Mouse (Mus musculus): Measurements from ENCODE around the gene Sell. TPM values are rescaled to one million over a fixed set of nuclear protein-coding genes. Genes with fewer than 3 reads are reported as not detected.

The Sell gene
- polyA plus RNA-seq, 1 experiment from 2014 or later, result 3.4 TPM

GRCm38 (mm10) chr1:164072001-164072400 lies 10.2 kb downstream of the Sell start:
- H3K4me2 ChIP-seq (replicated peaks; ENCODE audit: low read depth, low read length), result no peak overlapping the region
- H3K9me3 ChIP-seq (ENCODE audit: low read length), result no peaks in the 10 kb centered on the region
- TF ChIP-seq EP300 (IDR thresholded peaks at IDR 0.05) (no peak), CTCF (IDR thresholded peaks at IDR 0.05) (no peak)
- H3K27ac ChIP-seq (ENCODE audit: low read length), result no peak overlapping the region
- no peak overlapping the region for H3K9ac ChIP-seq (replicated peaks; ENCODE audit: low read depth)
- no peaks in the 10 kb centered on the region for H3K27me3 ChIP-seq (replicated peaks; ENCODE audit: insufficient read depth, low read length)
- WGBS, result 80% methylated on average over 4 of the region's 4 CpGs
- ATAC-seq (no peak), DNase-seq (ENCODE audit: low spot score) (no peak)
- no peaks in the 10 kb centered on the region for H3K4me1 ChIP-seq (ENCODE audit: insufficient read depth, low read depth, low read length)
- no peak overlapping the region for H3K4me3 ChIP-seq (ENCODE audit: low read depth, low read length)
- H3K36me3 ChIP-seq (ENCODE audit: insufficient read depth, low read length), result no peaks in the 10 kb centered on the region

DNA sequence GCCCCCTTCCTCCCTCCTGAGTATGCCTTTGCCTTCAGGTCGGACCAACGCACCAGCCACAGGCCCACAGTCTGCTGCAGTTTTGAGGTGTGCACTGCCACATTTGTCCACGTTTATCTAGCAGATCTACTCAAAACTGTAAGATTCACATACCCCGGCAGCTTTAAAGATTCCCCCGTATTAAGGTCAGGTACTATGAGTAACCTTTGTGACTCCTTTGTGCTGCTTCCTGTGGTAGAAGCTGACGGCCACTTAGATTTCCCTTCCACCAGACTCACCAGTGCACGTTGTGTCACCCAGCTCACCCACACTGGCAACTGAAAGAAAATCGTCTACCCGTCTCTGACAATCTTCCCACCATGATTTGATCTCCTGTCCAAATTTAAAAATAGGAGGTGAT lies 11.3 kb downstream of the Sell start:
- Histone ChIP-seq H3K4me1 (ENCODE audit: insufficient read depth, low read depth, low read length) (no peaks in the 10 kb centered on the region), H3K4me3 (ENCODE audit: low read depth, low read length) (no peak overlapping the region), H3K9ac (replicated peaks; ENCODE audit: low read depth) (no peak overlapping the region), H3K9me3 (ENCODE audit: low read length) (no peaks in the 10 kb centered on the region), H3K36me3 (ENCODE audit: insufficient read depth, low read length) (no peaks in the 10 kb centered on the region), H3K27me3 (replicated peaks; ENCODE audit: insufficient read depth, low read length) (no peaks in the 10 kb centered on the region), H3K27ac (ENCODE audit: low read length) (no peak overlapping the region), H3K4me2 (replicated peaks; ENCODE audit: low read depth, low read length) (no peak overlapping the region)
- ATAC-seq, result no peak
- no peak for DNase-seq (ENCODE audit: low spot score)
- WGBS, result 81% methylated on average over 9 of the region's 9 CpGs
- TF ChIP-seq CTCF (IDR thresholded peaks at IDR 0.05), result no peak
- TF ChIP-seq EP300 (IDR thresholded peaks at IDR 0.05), result no peak

- Histone ChIP-seq H3K9ac (replicated peaks; ENCODE audit: low read depth) (no peak overlapping the region), H3K4me2 (replicated peaks; ENCODE audit: low read depth, low read length) (no peak overlapping the region), H3K36me3 (ENCODE audit: insufficient read depth, low read length) (no peaks in the 10 kb centered on the region), H3K27ac (ENCODE audit: low read length) (no peak overlapping the region), H3K9me3 (ENCODE audit: low read length) (no peaks in the 10 kb centered on the region), H3K27me3 (replicated peaks; ENCODE audit: insufficient read depth, low read length) (no peaks in the 10 kb centered on the region), H3K4me3 (ENCODE audit: low read depth, low read length) (no peak overlapping the region), H3K4me1 (ENCODE audit: insufficient read depth, low read depth, low read length) (no peaks in the 10 kb centered on the region)
- TF ChIP-seq EP300 (IDR thresholded peaks at IDR 0.05), result no peak
- TF ChIP-seq CTCF (IDR thresholded peaks at IDR 0.05), result no peak
- ATAC-seq (no peak), DNase-seq (ENCODE audit: low spot score) (no peak)
- WGBS, result 64% methylated on average over 7 of the region's 7 CpGs
These were observed 12.0 kb downstream of the Sell start for GRCm38 (mm10) chr1:164073803-164074202.

DNA sequence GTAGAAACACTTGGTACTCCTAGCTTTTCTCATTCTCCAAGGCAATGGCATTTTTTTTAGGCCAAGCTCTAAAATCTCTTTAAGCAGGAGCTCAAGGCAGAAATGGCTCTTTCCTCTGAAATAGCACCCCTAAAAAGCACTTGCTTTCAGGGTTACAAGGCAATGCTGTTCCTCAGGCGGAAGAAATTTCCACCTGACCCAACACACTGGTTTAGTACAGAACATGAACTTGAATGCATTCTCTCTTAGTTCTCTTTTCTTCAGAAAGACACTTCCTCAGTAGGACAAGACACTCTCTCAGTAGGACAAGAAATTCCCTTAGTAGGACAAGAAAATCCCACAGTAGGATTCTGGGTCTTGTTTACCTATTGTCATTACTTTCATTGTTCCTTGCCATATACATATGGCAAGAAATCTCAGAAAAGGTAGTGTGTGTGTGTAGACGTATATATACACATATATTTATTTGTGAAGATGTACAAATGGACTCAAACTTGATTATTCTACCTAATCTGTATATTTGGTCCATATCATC lies 12.9 kb downstream of the Sell start:
- Histone ChIP-seq H3K27me3 (replicated peaks; ENCODE audit: insufficient read depth, low read length) (no peaks in the 10 kb centered on the region), H3K4me3 (ENCODE audit: low read depth, low read length) (no peak overlapping the region), H3K27ac (ENCODE audit: low read length) (no peak overlapping the region), H3K9me3 (ENCODE audit: low read length) (no peaks in the 10 kb centered on the region), H3K4me2 (replicated peaks; ENCODE audit: low read depth, low read length) (no peak overlapping the region), H3K9ac (replicated peaks; ENCODE audit: low read depth) (no peak overlapping the region), H3K36me3 (ENCODE audit: insufficient read depth, low read length) (no peaks in the 10 kb centered on the region), H3K4me1 (ENCODE audit: insufficient read depth, low read depth, low read length) (no peaks in the 10 kb centered on the region)
- 79% methylated on average over 2 of the region's 2 CpGs for WGBS
- TF ChIP-seq CTCF (IDR thresholded peaks at IDR 0.05), result no peak
- no peak for TF ChIP-seq EP300 (IDR thresholded peaks at IDR 0.05)
- DNase-seq (ENCODE audit: low spot score) (no peak), ATAC-seq (no peak)

- 89% methylated on average over 1 of the region's 1 CpGs for WGBS
- no peak for DNase-seq (ENCODE audit: low spot score)
- H3K4me2 ChIP-seq (replicated peaks; ENCODE audit: low read depth, low read length), result no peak overlapping the region
- H3K36me3 ChIP-seq (ENCODE audit: insufficient read depth, low read length), result no peaks in the 10 kb centered on the region
- no peaks in the 10 kb centered on the region for H3K9me3 ChIP-seq (ENCODE audit: low read length)
- TF ChIP-seq EP300 (IDR thresholded peaks at IDR 0.05) (no peak), CTCF (IDR thresholded peaks at IDR 0.05) (no peak)
- no peak for ATAC-seq
- H3K4me3 ChIP-seq (ENCODE audit: low read depth, low read length), result no peak overlapping the region
- no peaks in the 10 kb centered on the region for H3K27me3 ChIP-seq (replicated peaks; ENCODE audit: insufficient read depth, low read length)
- no peaks in the 10 kb centered on the region for H3K4me1 ChIP-seq (ENCODE audit: insufficient read depth, low read depth, low read length)
- no peak overlapping the region for H3K27ac ChIP-seq (ENCODE audit: low read length)
- no peak overlapping the region for H3K9ac ChIP-seq (replicated peaks; ENCODE audit: low read depth)
These were observed 13.6 kb downstream of the Sell start for GRCm38 (mm10) chr1:164075416-164075815.

DNA sequence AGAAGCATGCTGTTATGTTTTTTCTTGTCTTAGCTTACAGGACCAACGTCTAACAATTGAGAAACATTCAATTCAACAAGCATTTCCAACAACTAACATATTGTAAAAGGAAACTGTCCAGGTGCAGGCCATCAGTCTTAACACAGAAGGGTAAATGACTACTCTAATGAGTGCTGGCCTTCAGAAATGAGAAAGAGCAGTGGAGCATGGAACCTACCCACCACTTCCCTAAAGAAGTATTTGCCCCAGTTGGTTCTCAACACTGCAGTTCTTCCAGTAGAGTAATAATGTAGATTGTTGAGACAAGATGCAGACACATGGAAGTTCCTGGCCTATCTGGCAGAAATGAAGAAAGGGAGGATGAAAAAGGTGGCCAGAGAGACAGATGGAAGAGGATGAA lies 14.7 kb downstream of the Sell start:
- TF ChIP-seq EP300 (IDR thresholded peaks at IDR 0.05), result no peak
- TF ChIP-seq CTCF (IDR thresholded peaks at IDR 0.05), result no peak
- no peak for DNase-seq (ENCODE audit: low spot score)
- no peak for ATAC-seq
- 38% methylated on average over 1 of the region's 1 CpGs for WGBS
- no peaks in the 10 kb centered on the region for H3K36me3 ChIP-seq (ENCODE audit: insufficient read depth, low read length)
- H3K9ac ChIP-seq (replicated peaks; ENCODE audit: low read depth), result no peak overlapping the region
- H3K4me3 ChIP-seq (ENCODE audit: low read depth, low read length), result no peak overlapping the region
- no peaks in the 10 kb centered on the region for H3K27me3 ChIP-seq (replicated peaks; ENCODE audit: insufficient read depth, low read length)
- H3K9me3 ChIP-seq (ENCODE audit: low read length), result no peaks in the 10 kb centered on the region
- no peak overlapping the region for H3K27ac ChIP-seq (ENCODE audit: low read length)
- H3K4me2 ChIP-seq (replicated peaks; ENCODE audit: low read depth, low read length), result no peak overlapping the region
- H3K4me1 ChIP-seq (ENCODE audit: insufficient read depth, low read depth, low read length), result no peaks in the 10 kb centered on the region

DNA sequence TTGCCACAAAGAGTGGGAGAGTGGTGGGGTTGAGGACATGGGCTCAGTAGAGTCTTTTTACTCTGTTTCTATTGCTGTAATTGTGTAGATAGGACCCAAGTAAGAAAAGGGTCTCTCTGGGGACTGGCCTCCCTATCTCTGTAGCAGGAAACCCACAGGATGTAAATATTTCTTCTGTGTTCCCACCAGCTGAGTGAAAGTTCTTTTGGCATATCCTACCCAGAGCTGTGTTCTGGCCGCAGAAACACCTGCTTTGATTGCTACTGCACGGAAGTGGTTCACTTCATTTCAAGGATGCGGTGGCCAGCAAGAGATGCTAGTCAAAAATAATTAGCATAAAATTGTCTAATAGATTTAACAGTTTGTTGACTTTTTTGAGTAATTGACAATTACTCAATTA lies 15.2 kb downstream of the Sell start:
- Histone ChIP-seq H3K4me1 (ENCODE audit: insufficient read depth, low read depth, low read length) (no peaks in the 10 kb centered on the region), H3K9me3 (ENCODE audit: low read length) (no peaks in the 10 kb centered on the region), H3K4me3 (ENCODE audit: low read depth, low read length) (no peak overlapping the region), H3K36me3 (ENCODE audit: insufficient read depth, low read length) (no peaks in the 10 kb centered on the region), H3K9ac (replicated peaks; ENCODE audit: low read depth) (no peak overlapping the region), H3K4me2 (replicated peaks; ENCODE audit: low read depth, low read length) (no peak overlapping the region), H3K27ac (ENCODE audit: low read length) (no peak overlapping the region), H3K27me3 (replicated peaks; ENCODE audit: insufficient read depth, low read length) (no peaks in the 10 kb centered on the region)
- 66% methylated on average over 3 of the region's 3 CpGs for WGBS
- ATAC-seq (no peak), DNase-seq (ENCODE audit: low spot score) (no peak)
- TF ChIP-seq CTCF (IDR thresholded peaks at IDR 0.05) (no peak), EP300 (IDR thresholded peaks at IDR 0.05) (no peak)
